Mouse (Mus musculus): ENCODE measurements at regions not wholly inside any gene's neighbourhood (a gene's known extent, or its start where the extent isn't known, plus 50 kb on each side); places are given as distances from the start of the nearest gene placed in this dataset.
A peak's percentile ranks its signal among the peaks of the same experiment; 100 is the strongest.
"Not testable (repeated sequence)": the region's sequence is repeated elsewhere in the genome, so short reads cannot be mapped to it uniquely, and the experiment has no call there.

DNA sequence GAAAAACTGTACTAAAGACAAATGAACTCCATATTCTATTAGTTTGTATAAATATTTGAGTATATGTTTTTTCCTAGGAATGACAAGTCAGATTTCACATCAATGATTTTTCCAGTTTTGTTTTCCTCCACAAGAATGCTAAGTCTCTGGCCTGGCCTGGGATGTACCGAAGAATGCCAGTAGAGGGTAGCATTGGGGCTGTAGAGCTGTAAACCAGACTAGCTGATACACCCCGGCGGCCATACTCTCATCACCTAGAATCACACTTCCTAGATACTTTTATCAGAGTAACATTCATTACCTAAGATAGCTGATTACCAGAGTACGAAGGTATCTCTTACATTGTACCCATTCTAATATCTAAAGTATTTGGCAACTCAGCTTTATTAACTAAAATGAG lies 372.4 kb downstream of the Arl4a start:
- DNase-seq (ENCODE audit: low read depth) = peak; percentile 87
- TF ChIP-seq CTCF (IDR thresholded peaks at IDR 0.05; ENCODE audit: borderline replicate concordance, extremely low read depth, insufficient read depth, insufficient read length) = peak; percentile 80; the same call in 1 of the 2 replicates
- TF ChIP-seq POLR2A (IDR thresholded peaks at IDR 0.05; ENCODE audit: borderline replicate concordance, extremely low read depth, insufficient read depth, insufficient read length, poor library complexity, severe bottlenecking) = no peak

DNA sequence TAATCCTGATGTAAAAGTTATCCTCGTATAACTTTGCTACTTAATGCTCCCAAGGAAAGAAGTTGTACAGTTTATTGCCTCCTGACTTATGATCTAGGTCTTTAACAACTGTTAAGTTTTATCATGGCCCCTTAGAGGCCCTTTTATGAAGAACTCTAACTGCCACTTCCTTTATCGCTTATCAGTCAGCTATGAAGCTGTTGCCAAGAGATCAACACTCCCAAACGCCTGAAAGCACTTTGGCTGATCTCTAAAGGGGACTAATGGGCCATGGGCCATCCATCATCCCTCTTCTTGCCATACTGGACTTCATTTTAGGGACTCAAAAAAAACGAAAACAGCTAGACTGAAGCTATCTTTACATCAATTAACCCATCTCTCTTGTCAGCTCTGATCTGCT lies 377.4 kb downstream of the Arl4a start:
- no peak for DNase-seq (ENCODE audit: low read depth)
- no peak for TF ChIP-seq POLR2A (IDR thresholded peaks at IDR 0.05; ENCODE audit: borderline replicate concordance, extremely low read depth, insufficient read depth, insufficient read length, poor library complexity, severe bottlenecking)
- TF ChIP-seq CTCF (IDR thresholded peaks at IDR 0.05; ENCODE audit: borderline replicate concordance, extremely low read depth, insufficient read depth, insufficient read length) = no peak

DNA sequence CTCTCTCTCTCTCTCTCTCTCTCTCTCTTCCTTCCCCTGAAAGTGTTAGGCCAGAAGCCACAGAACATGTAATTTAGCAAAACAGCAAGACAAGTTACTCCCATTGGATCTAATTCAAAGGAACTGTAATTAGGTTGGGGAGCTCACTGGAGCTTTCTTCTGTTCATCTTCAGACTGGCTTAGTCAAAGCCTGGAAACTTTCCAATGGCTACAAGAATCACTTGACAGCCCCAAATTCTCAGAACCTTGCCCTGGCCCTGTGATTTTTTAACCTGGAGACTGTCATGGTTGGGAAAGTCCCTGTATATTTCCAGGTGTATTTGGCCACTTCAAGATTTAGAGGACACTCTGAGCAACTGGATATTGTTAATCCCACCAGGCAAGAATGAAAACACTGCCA lies 381.2 kb downstream of the Arl4a start:
- DNase-seq (ENCODE audit: low read depth) = peak; percentile 15
- no peak for TF ChIP-seq POLR2A (IDR thresholded peaks at IDR 0.05; ENCODE audit: borderline replicate concordance, extremely low read depth, insufficient read depth, insufficient read length, poor library complexity, severe bottlenecking)
- no peak for TF ChIP-seq CTCF (IDR thresholded peaks at IDR 0.05; ENCODE audit: borderline replicate concordance, extremely low read depth, insufficient read depth, insufficient read length)

DNA sequence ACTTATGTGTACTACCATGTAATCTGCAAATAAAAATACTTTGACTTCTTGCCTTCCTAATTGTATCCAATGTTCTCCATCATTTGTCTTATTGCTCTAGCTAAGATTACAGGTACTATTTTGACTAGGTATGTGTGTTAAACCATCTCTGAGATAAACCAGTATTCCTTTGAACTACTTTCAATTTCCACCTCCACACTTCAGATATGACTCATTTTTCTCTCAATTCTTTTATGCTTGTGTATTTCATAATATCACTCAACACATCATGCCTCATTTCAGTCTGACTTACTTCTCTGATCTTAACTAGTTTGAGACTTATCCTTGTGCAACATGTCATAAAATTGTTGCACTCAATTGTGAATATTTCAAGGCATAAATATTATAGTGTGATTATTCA lies 388.9 kb downstream of the Arl4a start:
- no peak for TF ChIP-seq CTCF (IDR thresholded peaks at IDR 0.05; ENCODE audit: borderline replicate concordance, extremely low read depth, insufficient read depth, insufficient read length)
- TF ChIP-seq POLR2A (IDR thresholded peaks at IDR 0.05; ENCODE audit: borderline replicate concordance, extremely low read depth, insufficient read depth, insufficient read length, poor library complexity, severe bottlenecking) = no peak

DNA sequence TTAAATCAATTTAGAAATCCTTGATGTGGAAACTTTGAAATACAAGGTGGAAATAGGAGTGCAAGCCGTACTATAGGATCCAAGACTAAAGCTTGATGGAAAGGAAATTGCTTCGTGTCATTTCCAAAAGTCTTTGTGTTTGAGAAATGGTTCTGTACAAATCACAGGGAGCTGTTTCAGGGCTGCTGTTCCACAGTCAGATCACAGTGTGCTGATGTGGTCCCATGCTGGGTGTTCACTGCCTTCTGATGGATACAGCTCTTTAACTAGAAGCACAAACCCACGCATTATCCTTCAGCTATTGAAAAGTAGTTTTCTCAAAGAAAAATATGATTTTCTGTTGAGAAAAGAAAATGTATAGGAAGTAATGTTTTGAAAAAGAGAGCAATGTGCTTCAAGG lies 391.3 kb downstream of the Arl4a start:
- peak; percentile 62 for DNase-seq (ENCODE audit: low read depth)
- TF ChIP-seq CTCF (IDR thresholded peaks at IDR 0.05; ENCODE audit: borderline replicate concordance, extremely low read depth, insufficient read depth, insufficient read length) = no peak
- TF ChIP-seq POLR2A (IDR thresholded peaks at IDR 0.05; ENCODE audit: borderline replicate concordance, extremely low read depth, insufficient read depth, insufficient read length, poor library complexity, severe bottlenecking) = no peak

More for the DNA sequence above, 388.9 kb downstream of the Arl4a start:
- no peak for DNase-seq (ENCODE audit: low read depth)

DNA sequence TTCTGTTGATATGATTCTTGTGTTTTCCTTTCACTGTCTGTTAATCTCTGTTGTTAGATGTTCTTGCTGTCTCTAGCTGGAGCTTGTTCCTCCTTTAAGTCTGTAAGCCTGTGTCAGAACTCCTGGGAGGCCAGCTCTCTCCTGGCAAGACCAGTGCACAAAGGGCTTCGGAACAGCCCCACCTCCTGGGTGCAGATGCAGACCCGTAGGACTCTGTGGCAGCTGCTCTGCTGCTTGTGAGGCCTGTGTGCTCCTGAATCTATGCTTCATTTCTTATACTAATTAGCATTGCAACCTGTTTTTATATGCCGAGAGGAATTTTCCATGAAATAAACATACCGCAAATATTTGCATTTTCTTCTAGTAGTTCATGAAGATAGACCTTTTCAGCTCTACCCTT lies 392.2 kb downstream of the Arl4a start:
- no peak for TF ChIP-seq CTCF (IDR thresholded peaks at IDR 0.05; ENCODE audit: borderline replicate concordance, extremely low read depth, insufficient read depth, insufficient read length)
- TF ChIP-seq POLR2A (IDR thresholded peaks at IDR 0.05; ENCODE audit: borderline replicate concordance, extremely low read depth, insufficient read depth, insufficient read length, poor library complexity, severe bottlenecking) = no peak
- DNase-seq (ENCODE audit: low read depth) = peak; percentile 47

DNA sequence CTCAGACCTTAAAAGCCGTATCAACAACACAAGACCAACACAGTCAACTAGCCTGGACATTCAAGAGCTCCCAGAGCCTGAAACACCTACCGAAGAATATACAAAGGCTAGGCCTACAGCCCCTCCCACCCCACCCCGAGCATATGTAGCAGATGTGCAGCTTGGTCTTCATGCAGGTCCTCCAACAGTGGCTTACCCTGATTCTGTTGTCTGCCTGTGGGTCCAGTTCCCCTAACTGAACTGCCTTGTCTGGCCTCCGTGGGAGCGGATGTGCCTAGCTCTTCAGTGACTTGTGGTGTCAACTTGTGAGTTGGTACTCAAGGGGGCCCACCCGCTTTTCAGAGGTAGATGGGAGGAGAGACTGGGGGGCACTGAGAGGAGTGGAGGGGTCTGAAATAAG lies 398.6 kb downstream of the Arl4a start:
- DNase-seq (ENCODE audit: low read depth) = no peak
- no peak for TF ChIP-seq POLR2A (IDR thresholded peaks at IDR 0.05; ENCODE audit: borderline replicate concordance, extremely low read depth, insufficient read depth, insufficient read length, poor library complexity, severe bottlenecking)
- TF ChIP-seq CTCF (IDR thresholded peaks at IDR 0.05; ENCODE audit: borderline replicate concordance, extremely low read depth, insufficient read depth, insufficient read length) = no peak

DNA sequence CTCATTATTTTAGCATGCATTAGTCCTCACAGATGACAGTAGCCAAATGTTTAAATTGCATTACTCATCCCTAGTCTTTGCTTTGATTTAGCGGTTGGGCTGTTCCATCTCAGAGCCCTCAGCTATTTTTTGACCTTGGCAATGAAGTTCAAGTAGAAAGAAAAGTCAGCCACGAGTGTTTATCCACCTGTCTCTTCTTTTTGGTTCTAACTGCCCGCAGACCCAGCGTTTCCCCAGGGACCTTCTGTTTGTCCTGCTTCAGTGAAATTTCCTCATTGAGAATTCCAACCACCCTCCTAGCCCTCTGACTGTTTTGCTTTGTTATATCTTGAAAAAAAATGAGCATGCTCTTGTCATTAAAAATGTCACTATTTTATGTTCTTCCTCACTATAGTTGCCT lies 403.5 kb downstream of the Arl4a start:
- DNase-seq (ENCODE audit: low read depth) = peak; percentile 7
- no peak for TF ChIP-seq POLR2A (IDR thresholded peaks at IDR 0.05; ENCODE audit: borderline replicate concordance, extremely low read depth, insufficient read depth, insufficient read length, poor library complexity, severe bottlenecking)
- no peak for TF ChIP-seq CTCF (IDR thresholded peaks at IDR 0.05; ENCODE audit: borderline replicate concordance, extremely low read depth, insufficient read depth, insufficient read length)

DNA sequence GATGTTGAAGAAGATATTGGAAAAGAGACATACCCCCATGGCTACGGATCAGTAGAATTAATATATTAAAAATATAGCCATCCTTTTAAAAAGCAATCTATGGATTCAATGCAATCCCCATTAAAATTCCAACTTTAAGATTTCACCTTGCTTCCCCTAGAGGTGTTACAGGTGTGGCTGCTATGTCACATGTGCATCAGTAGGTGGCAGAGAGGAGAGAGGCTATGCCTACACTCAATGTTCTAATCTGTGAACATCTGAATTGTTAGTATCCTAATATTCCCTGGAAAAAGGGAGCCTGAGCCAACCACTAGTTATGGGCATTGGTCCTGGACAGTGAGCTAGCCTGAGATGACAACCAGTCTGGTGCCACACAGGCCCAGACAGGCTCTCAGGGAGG lies 416.6 kb downstream of the Arl4a start:
- TF ChIP-seq CTCF (IDR thresholded peaks at IDR 0.05; ENCODE audit: borderline replicate concordance, extremely low read depth, insufficient read depth, insufficient read length) (peak; percentile 17; the same call in 1 of the 2 replicates), POLR2A (IDR thresholded peaks at IDR 0.05; ENCODE audit: borderline replicate concordance, extremely low read depth, insufficient read depth, insufficient read length, poor library complexity, severe bottlenecking) (no peak)
- DNase-seq (ENCODE audit: low read depth) = no peak

DNA sequence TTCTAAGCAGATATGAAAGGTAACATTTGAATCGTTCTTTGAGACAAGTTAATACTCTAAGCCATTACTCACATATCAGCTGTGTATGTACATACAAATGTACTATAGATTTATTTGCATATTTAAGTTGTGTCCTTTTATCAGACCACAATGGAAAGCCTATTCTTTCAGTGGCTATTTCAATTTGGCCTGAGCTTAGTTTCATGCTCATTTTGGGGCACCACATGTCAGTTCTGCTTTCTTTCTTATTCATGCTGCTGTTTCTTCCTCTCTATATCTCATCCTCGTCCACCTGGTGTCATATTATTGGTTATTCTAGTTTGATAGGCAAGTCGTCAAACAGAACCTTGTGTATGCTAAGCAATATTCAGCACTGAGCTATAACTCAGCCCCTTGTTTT lies 432.5 kb downstream of the Arl4a start:
- no peak for TF ChIP-seq POLR2A (IDR thresholded peaks at IDR 0.05; ENCODE audit: borderline replicate concordance, extremely low read depth, insufficient read depth, insufficient read length, poor library complexity, severe bottlenecking)
- no peak for TF ChIP-seq CTCF (IDR thresholded peaks at IDR 0.05; ENCODE audit: borderline replicate concordance, extremely low read depth, insufficient read depth, insufficient read length)
- no peak for DNase-seq (ENCODE audit: low read depth)

DNA sequence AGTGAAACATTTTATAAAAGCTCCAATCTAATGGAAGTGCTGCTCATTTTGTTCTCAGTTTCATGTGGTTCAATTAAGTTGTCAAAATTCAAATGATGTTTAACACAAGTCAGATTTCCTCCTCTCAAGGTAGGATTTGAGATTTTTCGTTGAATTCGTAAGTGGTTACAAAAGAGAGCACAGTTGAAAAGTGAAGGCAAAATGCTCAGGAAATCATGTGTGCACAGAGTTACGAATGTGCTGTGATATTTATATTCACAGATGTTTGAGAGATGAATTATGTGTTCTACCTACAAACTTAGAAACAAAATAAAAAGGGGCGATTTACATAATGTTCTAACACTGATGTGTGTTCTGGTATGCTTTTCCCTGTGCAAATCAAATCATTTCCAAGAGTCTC lies 433.1 kb downstream of the Arl4a start:
- peak; percentile 8 for DNase-seq (ENCODE audit: low read depth)
- no peak for TF ChIP-seq POLR2A (IDR thresholded peaks at IDR 0.05; ENCODE audit: borderline replicate concordance, extremely low read depth, insufficient read depth, insufficient read length, poor library complexity, severe bottlenecking)
- no peak for TF ChIP-seq CTCF (IDR thresholded peaks at IDR 0.05; ENCODE audit: borderline replicate concordance, extremely low read depth, insufficient read depth, insufficient read length)

DNA sequence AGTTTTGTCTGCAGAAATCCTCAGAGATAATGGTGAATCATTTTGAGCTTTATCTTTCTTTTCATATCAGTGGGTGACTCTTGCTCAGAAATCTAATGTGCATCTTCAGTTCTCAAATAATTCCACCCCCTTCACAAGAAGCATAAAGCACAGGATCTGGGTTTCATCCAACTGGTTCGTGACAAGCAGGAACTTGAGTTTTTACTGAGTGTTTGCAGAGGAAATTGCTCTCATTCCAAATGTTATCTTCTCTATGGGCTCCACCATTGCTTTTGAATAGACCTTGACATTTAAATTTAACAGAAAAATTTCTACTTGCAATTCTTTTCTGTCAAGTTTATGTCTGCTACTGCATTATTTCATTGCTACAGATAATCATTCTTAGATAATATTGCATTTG lies 443.1 kb downstream of the Arl4a start:
- TF ChIP-seq POLR2A (IDR thresholded peaks at IDR 0.05; ENCODE audit: borderline replicate concordance, extremely low read depth, insufficient read depth, insufficient read length, poor library complexity, severe bottlenecking) (no peak), CTCF (IDR thresholded peaks at IDR 0.05; ENCODE audit: borderline replicate concordance, extremely low read depth, insufficient read depth, insufficient read length) (no peak)
- DNase-seq (ENCODE audit: low read depth) = no peak

DNA sequence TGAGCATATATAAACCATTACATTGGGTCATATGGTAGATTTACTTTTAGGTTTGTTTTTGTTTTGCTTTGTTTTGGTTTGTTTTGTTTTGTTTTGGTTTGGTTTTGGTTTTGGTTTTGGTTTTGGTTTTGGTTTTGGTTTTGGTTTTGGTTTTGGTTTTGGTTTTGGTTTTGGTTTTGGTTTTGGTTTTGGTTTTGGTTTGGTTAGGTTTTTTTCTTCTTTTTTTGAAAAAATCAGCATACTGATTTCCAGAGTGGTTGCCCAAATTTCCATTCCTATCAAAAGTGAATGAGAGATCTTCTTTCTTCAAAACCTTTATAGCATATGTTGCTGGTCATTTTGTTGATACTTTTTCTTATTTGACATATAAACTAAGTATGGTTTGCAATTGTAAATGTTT lies 444.0 kb downstream of the Arl4a start:
- not testable (repeated sequence) for DNase-seq (ENCODE audit: low read depth)

Data from brain, embryonic 14.5 days (tissue).